In the genomic region with DNA sequence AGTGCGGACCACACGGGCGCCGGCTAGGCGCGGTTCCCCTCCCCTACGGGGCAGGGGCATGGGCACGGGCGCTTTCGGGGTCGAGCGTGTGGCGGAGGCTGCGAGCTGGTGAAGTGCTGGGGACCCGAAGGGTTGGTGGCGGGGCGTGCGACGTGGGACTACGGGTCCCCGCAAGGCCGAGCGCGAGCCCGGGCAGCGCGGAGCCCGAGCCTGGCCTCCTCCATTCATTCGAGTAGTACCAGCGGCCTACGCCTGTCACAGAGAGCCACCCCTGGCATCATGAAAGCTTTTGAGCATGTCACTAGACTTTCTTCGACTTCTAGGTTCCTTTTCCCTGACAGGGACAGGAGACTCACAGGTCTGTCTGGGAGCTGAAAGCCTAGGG, we compare ENCODE assay signal across 8 mouse cellular contexts. TPM values are rescaled to one million over a fixed set of nuclear protein-coding genes. Genes with fewer than 3 reads are reported as not detected.
DNase-seq lines count a peak whose midpoint lies in the region; ATAC-seq lines count a peak whose summit lies in the region.

Gene Mroh8, minus strand, starts transcription at position 134 of the 385 bp plus-strand sequence.

- peak within 1 kb of the TSS; percentile 76 for H3K4me2 ChIP-seq in embryonic facial prominence, embryonic 13.5 days
- peak within 1 kb of the TSS; percentile 90 for H3K4me2 ChIP-seq in intestine, embryonic 14.5 days (ENCODE audit: low read length)
- H3K4me2 ChIP-seq in midbrain, embryonic 11.5 days = peak within 1 kb of the TSS; percentile 67

- H3K36me3 ChIP-seq in megakaryocyte, embryonic 14.5 days (replicated peaks; ENCODE audit: low read length) = peaks cover 27% of the 10 kb centered on the region
- H3K36me3 ChIP-seq in embryonic facial prominence, embryonic 13.5 days = peaks cover 20% of the 10 kb centered on the region
- peaks cover 21% of the 10 kb centered on the region for H3K36me3 ChIP-seq in intestine, embryonic 14.5 days (ENCODE audit: control insufficient read depth, insufficient read depth, low read length)
- peaks cover 7% of the 10 kb centered on the region for H3K36me3 ChIP-seq in midbrain, embryonic 11.5 days (ENCODE audit: control insufficient read depth, insufficient read depth, low read length)

- DNase-seq in cerebellum, adult 8-10 months = no peak
- DNase-seq in intestine, embryonic 14.5 days (ENCODE audit: low spot score) = no peak
- peak; percentile 95 for DNase-seq in midbrain, embryonic 11.5 days (ENCODE audit: low spot score, missing footprints)
- DNase-seq in thymus, postnatal 36 days = no peak

- peak within 1 kb of the TSS; percentile 93 for H3K27ac ChIP-seq in embryonic facial prominence, embryonic 13.5 days
- peak within 1 kb of the TSS; percentile 92 for H3K27ac ChIP-seq in intestine, embryonic 14.5 days (ENCODE audit: low read depth)
- H3K27ac ChIP-seq in midbrain, embryonic 11.5 days (ENCODE audit: low read depth, low read length) = peak within 1 kb of the TSS; percentile 90

- 0% methylated on average over 32 of the region's 32 CpGs for WGBS in embryonic facial prominence, embryonic 13.5 days
- WGBS in intestine, embryonic 14.5 days = 0% methylated on average over 25 of the region's 32 CpGs
- 0% methylated on average over 23 of the region's 32 CpGs for WGBS in midbrain, embryonic 11.5 days

- H3K4me1 ChIP-seq in megakaryocyte, embryonic 14.5 days = peaks cover 49% of the 10 kb centered on the region
- H3K4me1 ChIP-seq in embryonic facial prominence, embryonic 13.5 days = peaks cover 20% of the 10 kb centered on the region
- peaks cover 21% of the 10 kb centered on the region for H3K4me1 ChIP-seq in intestine, embryonic 14.5 days (replicated peaks; ENCODE audit: control insufficient read depth, insufficient read depth, low read length)
- H3K4me1 ChIP-seq in midbrain, embryonic 11.5 days (ENCODE audit: control insufficient read depth, insufficient read depth, low read length) = peaks cover 14% of the 10 kb centered on the region

- H3K4me3 ChIP-seq in megakaryocyte, embryonic 14.5 days (replicated peaks) = peak within 1 kb of the TSS; percentile 97
- H3K4me3 ChIP-seq in embryonic facial prominence, embryonic 13.5 days = peak within 1 kb of the TSS; percentile 99
- peak within 1 kb of the TSS; percentile 98 for H3K4me3 ChIP-seq in intestine, embryonic 14.5 days (ENCODE audit: low read depth, low read length)
- H3K4me3 ChIP-seq in midbrain, embryonic 11.5 days (ENCODE audit: low read depth, low read length) = peak within 1 kb of the TSS; percentile 99

- no peaks in the 10 kb centered on the region for H3K27me3 ChIP-seq in megakaryocyte, embryonic 14.5 days (replicated peaks)
- H3K27me3 ChIP-seq in embryonic facial prominence, embryonic 13.5 days = no peaks in the 10 kb centered on the region
- no peaks in the 10 kb centered on the region for H3K27me3 ChIP-seq in intestine, embryonic 14.5 days (replicated peaks; ENCODE audit: control insufficient read depth, insufficient read depth, low read length)
- H3K27me3 ChIP-seq in midbrain, embryonic 11.5 days (ENCODE audit: control insufficient read depth, insufficient read depth, low read length) = no peaks in the 10 kb centered on the region

- no peaks in the 10 kb centered on the region for H3K9me3 ChIP-seq in megakaryocyte, embryonic 14.5 days
- H3K9me3 ChIP-seq in embryonic facial prominence, embryonic 13.5 days = no peaks in the 10 kb centered on the region
- H3K9me3 ChIP-seq in intestine, embryonic 14.5 days (ENCODE audit: control insufficient read depth, low read length) = no peaks in the 10 kb centered on the region
- no peaks in the 10 kb centered on the region for H3K9me3 ChIP-seq in midbrain, embryonic 11.5 days (ENCODE audit: control insufficient read depth, low read length)

- peak within 1 kb of the TSS; percentile 95 for H3K9ac ChIP-seq in embryonic facial prominence, embryonic 13.5 days
- peak within 1 kb of the TSS; percentile 85 for H3K9ac ChIP-seq in intestine, embryonic 14.5 days (ENCODE audit: low read length)
- H3K9ac ChIP-seq in midbrain, embryonic 11.5 days (ENCODE audit: low read length) = peak within 1 kb of the TSS; percentile 96

- ATAC-seq in cerebellum, adult (ENCODE audit: insufficient number of reproducible peaks, low FRiP score, low TSS enrichment) = peak; percentile 71
- no peak for ATAC-seq in megakaryocyte, adult 5-6 weeks (ENCODE audit: poor library complexity, severe bottlenecking)
- ATAC-seq in embryonic facial prominence, embryonic 13.5 days (ENCODE audit: insufficient number of reproducible peaks, insufficient read depth, low FRiP score, low TSS enrichment, low read depth) = peak; percentile 60
- peak; percentile 68 for ATAC-seq in intestine, embryonic 14.5 days (replicated peaks; ENCODE audit: low FRiP score, low TSS enrichment, low read depth)
- peak; percentile 65 for ATAC-seq in midbrain, embryonic 11.5 days (ENCODE audit: low FRiP score)

RNA-seq across cellular contexts. Expression of gene Mroh8, which starts in this region (rescaled TPM):
- polyA plus RNA-seq in megakaryocyte, embryonic 14.5 days (2012; ENCODE audit: insufficient read depth, low replicate concordance) = not detected in 2 replicates
- total RNA-seq in megakaryocyte, adult 5-6 weeks (2015) = 0.18 and 0.75 TPM in 2 replicates
- total RNA-seq in megakaryocyte, adult 5-6 weeks (2017) = 0.11 and 0.33 TPM in 2 replicates
- polyA plus RNA-seq in embryonic facial prominence, embryonic 13.5 days (2015; fragmentation: Nextera tagmentation; extraction: Ambion mirVana) = 0.47 and 0.69 TPM in 2 replicates
- polyA plus RNA-seq in intestine, embryonic 14.5 days (2014; fragmentation: Nextera tagmentation; extraction: Ambion mirVana) = 0.32 and 0.62 TPM in 2 replicates
- polyA plus RNA-seq in midbrain, embryonic 11.5 days (2014; fragmentation: Nextera tagmentation; extraction: Ambion mirVana) = 0.43 and 0.68 TPM in 2 replicates

Comparison
In these comparisons a context has a peak if more than half of its experiments do, and no peak if none do; other contexts are left out.
1. Peak in ATAC-seq, H3K4me3 ChIP-seq, H3K27ac ChIP-seq, H3K9ac ChIP-seq and H3K4me2 ChIP-seq in embryonic facial prominence, embryonic 13.5 days; RNA of the gene not detected or under 1 TPM.
2. Peak in ATAC-seq, H3K4me3 ChIP-seq, H3K27ac ChIP-seq, H3K9ac ChIP-seq and H3K4me2 ChIP-seq in intestine, embryonic 14.5 days; RNA of the gene not detected or under 1 TPM.
3. Peak in DNase-seq, ATAC-seq, H3K4me3 ChIP-seq, H3K27ac ChIP-seq, H3K9ac ChIP-seq and H3K4me2 ChIP-seq in midbrain, embryonic 11.5 days; RNA of the gene not detected or under 1 TPM.